Mouse (Mus musculus) liver, embryonic 14.5 days (tissue): ENCODE measurements around the gene Ush2a.

Source experiments
- CTCF ChIP-seq: IDR thresholded peaks from 2 replicates; pipeline ENCODE4 v1.5.1; 2016; ENCODE audit warnings: antibody characterized with exemption, low read depth, control low read depth
- EP300 ChIP-seq: IDR thresholded peaks from 2 replicates; pipeline ENCODE4 v1.6.1; 2016; ENCODE audit warnings: antibody characterized with exemption, low read depth

DNA sequence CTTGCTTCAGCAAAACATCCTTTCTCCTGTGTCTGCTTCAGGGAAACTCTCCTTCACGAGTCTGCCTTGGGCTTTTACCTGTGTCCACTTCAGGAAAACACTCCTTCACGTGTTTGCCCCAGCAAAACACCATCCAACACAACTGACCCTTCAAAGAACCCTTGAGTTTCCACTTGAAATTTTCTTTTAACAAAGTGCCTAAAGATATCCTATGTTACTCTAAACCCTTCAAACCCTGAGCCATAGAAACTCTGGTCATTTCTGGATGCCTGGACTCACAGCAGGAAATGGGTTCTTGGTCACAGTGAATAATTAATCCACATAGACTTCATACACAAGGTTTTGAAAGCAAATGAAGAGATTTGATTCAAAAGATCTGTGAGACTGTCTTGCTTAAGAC lies 199.4 kb downstream of the Ush2a start:
- TF ChIP-seq CTCF (no peak), EP300 (no peak)
